Mouse (Mus musculus) lung, adult 2 months (tissue): ENCODE measurements at regions not wholly inside any gene's neighbourhood (a gene's known extent, or its start where the extent isn't known, plus 50 kb on each side); places are given as distances from the start of the nearest gene placed in this dataset.

Source experiments
- CTCF ChIP-seq: fragments of 200-500 bp; IDR thresholded peaks from 2 replicates; pipeline ENCODE4 v1.5.1; 2011; ENCODE audit warnings: mild to moderate bottlenecking, low read length, control low read depth; ENCODE audit not compliant: insufficient read depth
- POLR2A ChIP-seq: fragments of 200-500 bp; IDR thresholded peaks from 2 replicates; pipeline ENCODE4 v1.6.1; 2011; ENCODE audit warnings: low read depth, mild to moderate bottlenecking, control low read depth, low read length, borderline replicate concordance; ENCODE audit errors: extremely low read depth

- TF ChIP-seq CTCF (no peak), POLR2A (no peak)
Measured at GRCm38 (mm10) chr4:134997461-134998434, 67.0 kb downstream of the Syf2 start.
